Mouse (Mus musculus) liver, postnatal 0 days (tissue): ENCODE data around the gene Elovl6. TPM values are rescaled to one million over a fixed set of nuclear protein-coding genes. Genes with fewer than 3 reads are reported as not detected.

Experiments
- ATAC-seq: fragments of 200-750 bp; cut with Nextera tagmentation; 2 replicates; pipeline ENCODE4 v1.8.0; 2017; ENCODE audit warnings: mild to moderate bottlenecking, moderate library complexity
- DNase-seq: peaks from one replicate; pipeline ENCODE4 v3.0.0-alpha.2; 2016
- H3K27ac ChIP-seq: fragments of 300-500 bp; sonication (generic); 2 replicates; pipeline ENCODE4 v1.5.1; 2014; ENCODE audit warnings: antibody characterized with exemption, moderate library complexity, mild to moderate bottlenecking, low read depth
- H3K27me3 ChIP-seq: fragments of 300-500 bp; sonication (generic); 2 replicates; pipeline ENCODE4 v1.6.1; 2014; ENCODE audit warnings: low read length, control low read depth, mixed read lengths; ENCODE audit not compliant: insufficient read depth
- H3K36me3 ChIP-seq: fragments of 300-500 bp; sonication (generic); replicated peaks from 2 replicates; pipeline ENCODE4 v1.6.1; 2014; ENCODE audit warnings: mild to moderate bottlenecking, control low read depth, low read length, moderate library complexity, mixed read lengths; ENCODE audit not compliant: insufficient read depth
- H3K4me1 ChIP-seq: fragments of 300-500 bp; sonication (generic); 2 replicates; pipeline ENCODE4 v1.6.1; 2014; ENCODE audit warnings: antibody characterized with exemption, mild to moderate bottlenecking, control low read depth; ENCODE audit not compliant: insufficient read depth
- H3K4me2 ChIP-seq: fragments of 300-500 bp; sonication (generic); 2 replicates; pipeline ENCODE4 v1.6.1; 2014; ENCODE audit warnings: low read depth, mild to moderate bottlenecking, low read length, moderate library complexity, mixed read lengths
- H3K4me3 ChIP-seq: fragments of 300-500 bp; sonication (generic); 2 replicates; pipeline ENCODE4 v1.5.1; 2014; ENCODE audit warnings: low read depth, low read length
- H3K9ac ChIP-seq: fragments of 300-500 bp; sonication (generic); replicated peaks from 2 replicates; pipeline ENCODE4 v1.6.1; 2014; ENCODE audit warnings: mild to moderate bottlenecking, moderate library complexity
- H3K9me3 ChIP-seq: fragments of 300-500 bp; sonication (generic); 2 replicates; pipeline ENCODE4 v1.6.1; 2016; ENCODE audit warnings: mild to moderate bottlenecking, control low read depth, low read length, mixed read lengths
- CTCF ChIP-seq: sonication (generic); IDR thresholded peaks from 2 replicates; pipeline ENCODE4 v1.5.1; 2016; ENCODE audit warnings: antibody characterized with exemption, low read depth
- EP300 ChIP-seq: IDR thresholded peaks from 2 replicates; pipeline ENCODE4 v1.6.1; 2016; ENCODE audit warnings: antibody characterized with exemption, low read depth, mild to moderate bottlenecking
- WGBS: fragments of 180-500 bp; shearing (Covaris S2); extraction: QIAGEN DNeasy Blood & Tissue Kit; methylation state at CpG from one replicate; pipeline ENCODE4 v1.1.7; 2014; ENCODE audit not compliant: insufficient replicate concordance; 5-methylcytosine and 5-hydroxymethylcytosine counted together
- polyA plus RNA-seq: library from polyadenylated mRNA; unstranded; fragments of >200 nt; fragmentation: Nextera tagmentation; extraction: Ambion mirVana; gene quantifications from 2 replicates; pipeline ENCODE4 v1.2.1, GENCODE M21; 2015

Gene Elovl6
- polyA plus RNA-seq, 1 experiment from 2014 or later = 8.0 TPM

GRCm38 (mm10) chr3:129537954-129538353 is 5.8 kb downstream of the Elovl6 start:
- Histone ChIP-seq H3K4me1 (peaks cover 16% of the 10 kb centered on the region), H3K9me3 (no peaks in the 10 kb centered on the region), H3K36me3 (peaks cover 17% of the 10 kb centered on the region), H3K9ac (no peak overlapping the region), H3K27ac (no peak overlapping the region), H3K4me2 (no peak overlapping the region), H3K4me3 (no peak overlapping the region), H3K27me3 (no peaks in the 10 kb centered on the region)
- no peak for TF ChIP-seq CTCF
- TF ChIP-seq EP300 = no peak
- ATAC-seq (no peak), DNase-seq (no peak)
- WGBS = 86% methylated on average over 5 of the region's 5 CpGs

- Histone ChIP-seq H3K4me1 (peaks cover 9% of the 10 kb centered on the region; the same call in 1 of the 2 replicates), H3K36me3 (peaks cover 19% of the 10 kb centered on the region), H3K27me3 (no peaks in the 10 kb centered on the region), H3K27ac (no peak overlapping the region), H3K4me3 (no peak overlapping the region), H3K4me2 (no peak overlapping the region), H3K9me3 (no peaks in the 10 kb centered on the region), H3K9ac (no peak overlapping the region)
- no peak for TF ChIP-seq CTCF
- TF ChIP-seq EP300 = no peak
- 91% methylated on average over 2 of the region's 2 CpGs for WGBS
- ATAC-seq = no peak
- no peak for DNase-seq
These were observed 8.7 kb downstream of the Elovl6 start for GRCm38 (mm10) chr3:129540882-129541281.

- Histone ChIP-seq H3K4me2 (no peak overlapping the region), H3K9ac (no peak overlapping the region), H3K27me3 (no peaks in the 10 kb centered on the region), H3K4me3 (no peak overlapping the region), H3K4me1 (peaks cover 5% of the 10 kb centered on the region; the same call in 1 of the 2 replicates), H3K36me3 (peaks cover 19% of the 10 kb centered on the region), H3K27ac (no peak overlapping the region), H3K9me3 (no peaks in the 10 kb centered on the region)
- 81% methylated on average over 11 of the region's 11 CpGs for WGBS
- DNase-seq (no peak), ATAC-seq (no peak)
- TF ChIP-seq EP300 (no peak), CTCF (no peak)
These were observed 9.3 kb downstream of the Elovl6 start for GRCm38 (mm10) chr3:129541456-129541855.

GRCm38 (mm10) chr3:129543376-129543775 is 11.2 kb downstream of the Elovl6 start:
- Histone ChIP-seq H3K4me3 (no peak overlapping the region), H3K27me3 (no peaks in the 10 kb centered on the region), H3K4me1 (0 out of 2 replicates have a peak, but pooled peaks cover 2% of the 10 kb centered on the region), H3K9ac (no peak overlapping the region), H3K4me2 (no peak overlapping the region), H3K36me3 (peaks cover 19% of the 10 kb centered on the region), H3K9me3 (no peaks in the 10 kb centered on the region), H3K27ac (no peak overlapping the region)
- WGBS = 85% methylated on average over 3 of the region's 3 CpGs
- ATAC-seq = no peak
- no peak for TF ChIP-seq EP300
- no peak for TF ChIP-seq CTCF
- DNase-seq = no peak

- Histone ChIP-seq H3K27me3 (no peaks in the 10 kb centered on the region), H3K9ac (no peak overlapping the region), H3K9me3 (no peaks in the 10 kb centered on the region), H3K4me2 (no peak overlapping the region), H3K36me3 (peaks cover 18% of the 10 kb centered on the region), H3K4me3 (no peak overlapping the region), H3K27ac (no peak overlapping the region), H3K4me1 (0 out of 2 replicates have a peak, but pooled peaks cover 2% of the 10 kb centered on the region)
- 73% methylated on average over 1 of the region's 1 CpGs for WGBS
- TF ChIP-seq CTCF = no peak
- no peak for TF ChIP-seq EP300
- ATAC-seq (no peak), DNase-seq (no peak)
These were observed 12.1 kb downstream of the Elovl6 start for GRCm38 (mm10) chr3:129544217-129544616.

- DNase-seq = no peak
These were observed 13.1 kb downstream of the Elovl6 start for GRCm38 (mm10) chr3:129545228-129545627.

More at GRCm38 (mm10) chr3:129545228-129545627, 13.1 kb downstream of the Elovl6 start:
- H3K9me3 ChIP-seq = no peaks in the 10 kb centered on the region
- no peak overlapping the region for H3K4me3 ChIP-seq
- WGBS = 64% methylated on average over 1 of the region's 1 CpGs
- H3K27ac ChIP-seq = no peak overlapping the region
- TF ChIP-seq CTCF = no peak
- no peak for TF ChIP-seq EP300
- no peaks in the 10 kb centered on the region for H3K27me3 ChIP-seq
- no peak for ATAC-seq
- no peak overlapping the region for H3K9ac ChIP-seq
- peaks cover 2% of the 10 kb centered on the region; the same call in 1 of the 2 replicates for H3K4me1 ChIP-seq
- H3K4me2 ChIP-seq = no peak overlapping the region
- H3K36me3 ChIP-seq = peaks cover 16% of the 10 kb centered on the region
